Mouse (Mus musculus) kidney, adult 2 months (tissue): ENCODE measurements around the gene Enoph1.

Source experiments
- CTCF ChIP-seq: fragments of 200-500 bp; conservative IDR thresholded peaks from 2 replicates; pipeline ENCODE4 v1.5.1; 2011; ENCODE audit warnings: low read depth, mild to moderate bottlenecking, control low read depth, low read length, moderate library complexity, mixed read lengths; ENCODE audit not compliant: insufficient read depth, insufficient read length
- POLR2A ChIP-seq: fragments of 200-500 bp; IDR thresholded peaks from one replicate; pipeline ENCODE4 v1.6.1; 2011; ENCODE audit warnings: low read depth, low read length, control low read depth

GRCm38 (mm10) chr5:100030069-100030468, 9.7 kb upstream of the Enoph1 start:
- TF ChIP-seq CTCF (no peak), POLR2A (no peak)
